Mouse (Mus musculus): ENCODE results near the gene Spock3.

DNA sequence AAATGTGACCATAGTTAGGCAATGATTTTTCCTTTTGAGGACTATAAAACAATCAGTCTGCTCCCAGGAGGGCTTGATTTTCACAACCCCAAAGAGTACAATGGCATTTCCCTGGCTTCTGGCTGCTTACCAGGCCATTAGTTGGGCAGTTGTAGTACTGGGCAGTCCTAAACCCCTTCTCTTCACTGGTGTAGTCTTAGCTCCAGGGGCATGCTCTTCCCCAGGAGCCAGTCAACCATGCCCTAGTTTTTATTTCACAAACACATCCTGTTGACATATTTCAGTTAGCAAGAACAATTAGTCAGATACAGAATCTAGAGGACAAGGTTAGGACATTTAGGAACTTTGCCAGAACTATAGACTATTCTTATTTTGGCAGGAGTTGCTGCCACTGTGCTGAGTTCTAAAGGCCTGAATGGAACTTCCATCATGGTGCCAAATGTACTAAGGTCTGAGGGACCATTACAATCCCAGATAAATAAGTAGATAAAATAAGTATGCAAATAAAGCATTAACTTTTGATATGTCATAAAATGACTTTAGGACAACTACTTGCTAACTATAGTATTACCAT, 308.1 kb downstream of the Spock3 start:
- no peak for TF ChIP-seq CTCF (IDR thresholded peaks at IDR 0.05; ENCODE audit: control insufficient read depth, insufficient read depth, insufficient replicate concordance, low read depth, low read length)
- TF ChIP-seq POLR2A (IDR thresholded peaks at IDR 0.05; ENCODE audit: control insufficient read depth, low read depth, low read length), result no peak

All from testis, adult 2 months (tissue).